Mouse (Mus musculus): ENCODE data around the gene Cox4i2. TPM values are rescaled to one million over a fixed set of nuclear protein-coding genes. Genes with fewer than 3 reads are reported as not detected.

Cox4i2 gene
- polyA plus RNA-seq, 1 experiment from 2014 or later: 51.4 TPM

DNA sequence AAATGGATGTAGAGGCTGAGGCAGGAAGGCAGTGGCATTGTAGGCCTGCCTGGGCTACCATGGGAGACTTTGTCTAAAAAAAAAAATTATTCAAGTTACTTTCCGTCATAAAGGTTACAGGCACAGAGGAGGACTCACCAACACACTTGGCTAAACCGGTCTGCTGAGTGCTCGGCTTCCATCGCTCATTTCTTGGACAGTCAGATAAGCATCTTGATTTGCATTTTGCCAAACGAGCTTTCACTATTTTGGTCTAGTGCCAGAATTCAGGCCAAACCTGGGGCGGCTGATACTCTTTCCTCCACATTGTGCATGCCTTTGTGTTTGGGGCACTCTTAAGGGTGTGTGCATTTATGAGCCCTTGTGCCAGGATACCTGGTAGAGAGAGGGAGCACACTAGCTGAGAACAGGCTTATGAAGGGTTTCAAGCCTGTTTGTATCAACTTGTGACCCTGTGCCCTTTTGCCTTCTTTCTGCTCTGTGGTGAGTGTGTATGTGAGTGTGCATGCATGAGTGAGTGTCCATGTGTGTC lies 37.7 kb upstream of the Cox4i2 start:
- DNase-seq (no peak), ATAC-seq (ENCODE audit: insufficient read depth) (no peak)
- Histone ChIP-seq H3K4me2 (no peak overlapping the region), H3K36me3 (ENCODE audit: insufficient read depth) (no peaks in the 10 kb centered on the region), H3K4me1 (ENCODE audit: insufficient read depth) (no peaks in the 10 kb centered on the region), H3K9me3 (ENCODE audit: low read depth, low read length) (no peaks in the 10 kb centered on the region), H3K27me3 (ENCODE audit: insufficient read depth, low read length) (no peaks in the 10 kb centered on the region), H3K27ac (ENCODE audit: low read depth) (no peak overlapping the region), H3K4me3 (ENCODE audit: low read depth, low read length) (no peak overlapping the region), H3K9ac (no peak overlapping the region)
- no peak for TF ChIP-seq CTCF (IDR thresholded peaks at IDR 0.05; ENCODE audit: low read depth)
- 44% methylated on average over 6 of the region's 6 CpGs for WGBS

DNA sequence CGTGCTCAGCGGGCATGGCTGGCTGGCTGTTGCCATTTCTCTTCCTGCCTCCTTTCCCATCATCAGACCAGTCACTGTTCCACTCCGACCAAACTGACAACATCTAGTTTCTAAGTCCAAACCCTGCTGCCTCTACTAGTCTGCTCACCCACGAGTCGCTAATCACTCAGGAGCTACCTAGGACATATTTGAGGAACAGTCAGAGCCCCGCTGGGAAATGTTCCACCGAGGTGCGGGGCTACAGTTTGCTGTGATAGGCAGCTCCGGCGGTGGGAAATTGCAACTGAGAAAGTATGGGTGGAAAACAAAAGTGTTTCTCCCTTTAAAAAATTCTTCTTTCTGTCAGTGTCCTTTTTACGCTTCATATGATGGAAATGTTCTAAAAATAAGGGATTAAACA lies 36.3 kb upstream of the Cox4i2 start:
- H3K4me2 ChIP-seq: no peak overlapping the region
- no peak overlapping the region for H3K27ac ChIP-seq (ENCODE audit: low read depth)
- no peak for TF ChIP-seq CTCF (IDR thresholded peaks at IDR 0.05; ENCODE audit: low read depth)
- no peak overlapping the region for H3K9ac ChIP-seq
- ATAC-seq (ENCODE audit: insufficient read depth): no peak
- no peaks in the 10 kb centered on the region for H3K4me1 ChIP-seq (ENCODE audit: insufficient read depth)
- H3K27me3 ChIP-seq (ENCODE audit: insufficient read depth, low read length): no peaks in the 10 kb centered on the region
- no peak overlapping the region for H3K4me3 ChIP-seq (ENCODE audit: low read depth, low read length)
- H3K9me3 ChIP-seq (ENCODE audit: low read depth, low read length): no peaks in the 10 kb centered on the region
- WGBS: 63% methylated on average over 11 of the region's 11 CpGs
- no peak for DNase-seq
- no peaks in the 10 kb centered on the region for H3K36me3 ChIP-seq (ENCODE audit: insufficient read depth)

DNA sequence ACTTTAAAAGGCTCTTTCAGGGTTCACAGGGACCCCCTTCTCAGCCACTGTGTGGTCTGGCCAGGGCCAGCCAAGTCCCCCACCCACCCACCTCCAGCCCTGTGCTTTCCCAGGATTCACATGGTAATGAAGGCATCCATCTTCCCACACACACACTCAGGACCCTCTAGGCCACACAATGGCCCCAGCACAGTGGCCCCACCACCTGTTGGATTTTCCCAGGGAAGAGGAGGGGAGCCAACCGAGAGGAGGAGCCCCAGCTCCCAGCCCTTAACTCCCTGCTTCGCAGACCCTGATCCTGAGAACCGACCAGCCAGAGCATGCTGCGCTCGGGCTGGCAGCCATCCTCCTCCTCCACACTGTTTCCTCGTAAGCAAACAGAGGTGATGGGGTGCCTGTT lies 35.9 kb upstream of the Cox4i2 start:
- H3K27ac ChIP-seq (ENCODE audit: low read depth): no peak overlapping the region
- no peak overlapping the region for H3K9ac ChIP-seq
- no peaks in the 10 kb centered on the region for H3K36me3 ChIP-seq (ENCODE audit: insufficient read depth)
- no peaks in the 10 kb centered on the region for H3K9me3 ChIP-seq (ENCODE audit: low read depth, low read length)
- DNase-seq: no peak
- no peak overlapping the region for H3K4me3 ChIP-seq (ENCODE audit: low read depth, low read length)
- no peak overlapping the region for H3K4me2 ChIP-seq
- peaks cover 1% of the 10 kb centered on the region; the same call in 1 of the 2 replicates for H3K27me3 ChIP-seq (ENCODE audit: insufficient read depth, low read length)
- WGBS: 35% methylated on average over 6 of the region's 6 CpGs
- TF ChIP-seq CTCF (IDR thresholded peaks at IDR 0.05; ENCODE audit: low read depth): no peak
- no peaks in the 10 kb centered on the region for H3K4me1 ChIP-seq (ENCODE audit: insufficient read depth)
- 0 out of 2 replicates have a peak, but pooled peaks have one; percentile 22 for ATAC-seq (ENCODE audit: insufficient read depth)

DNA sequence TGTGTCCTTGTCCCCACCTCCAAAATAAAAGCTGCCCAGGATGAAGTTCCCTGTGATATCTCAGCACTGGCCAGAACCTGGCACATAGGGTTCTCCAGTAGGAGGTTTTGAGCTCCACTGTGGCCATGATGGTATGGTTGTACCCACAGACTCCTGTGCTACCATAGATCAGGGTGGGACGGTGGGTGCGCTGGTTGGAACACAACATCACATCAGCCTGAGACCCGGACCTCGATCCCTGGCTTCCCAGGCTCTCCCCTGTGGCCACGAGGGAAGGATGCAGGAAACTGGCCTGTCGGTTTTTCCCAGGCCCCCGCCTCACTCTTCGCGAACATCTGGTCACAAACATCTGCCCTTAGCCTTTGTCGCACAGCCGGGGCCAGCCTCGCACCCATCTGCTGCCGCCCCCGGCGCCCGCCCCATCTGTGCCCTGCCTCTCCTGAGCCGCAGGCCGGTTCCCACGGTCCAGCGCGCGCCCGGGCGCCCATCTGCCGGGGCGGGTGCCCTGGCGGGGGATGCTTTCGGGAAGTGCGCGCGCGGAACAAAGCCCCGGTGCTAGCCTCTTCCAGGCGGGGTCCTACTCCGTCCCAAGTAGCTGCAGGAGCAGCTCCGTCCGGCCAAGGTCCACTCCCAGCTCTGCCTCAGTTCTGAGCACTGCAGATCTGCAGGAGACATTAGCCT lies 30.2 kb upstream of the Cox4i2 start:
- H3K4me3 ChIP-seq (ENCODE audit: low read depth, low read length): peak overlapping the region; percentile 32
- ATAC-seq (ENCODE audit: insufficient read depth) (peak; percentile 69), DNase-seq (peak; percentile 63)
- 2% methylated on average over 37 of the region's 37 CpGs for WGBS
- peak overlapping the region; percentile 77 for H3K4me2 ChIP-seq
- H3K9ac ChIP-seq: peak overlapping the region; percentile 61
- H3K4me1 ChIP-seq (ENCODE audit: insufficient read depth): peaks cover 29% of the 10 kb centered on the region
- peak overlapping the region; percentile 50; the same call in 1 of the 2 replicates for H3K27ac ChIP-seq (ENCODE audit: low read depth)
- no peaks in the 10 kb centered on the region for H3K9me3 ChIP-seq (ENCODE audit: low read depth, low read length)
- no peaks in the 10 kb centered on the region for H3K36me3 ChIP-seq (ENCODE audit: insufficient read depth)
- TF ChIP-seq CTCF (IDR thresholded peaks at IDR 0.05; ENCODE audit: low read depth): no peak
- H3K27me3 ChIP-seq (ENCODE audit: insufficient read depth, low read length): peaks cover 7% of the 10 kb centered on the region; the same call in 1 of the 2 replicates

DNA sequence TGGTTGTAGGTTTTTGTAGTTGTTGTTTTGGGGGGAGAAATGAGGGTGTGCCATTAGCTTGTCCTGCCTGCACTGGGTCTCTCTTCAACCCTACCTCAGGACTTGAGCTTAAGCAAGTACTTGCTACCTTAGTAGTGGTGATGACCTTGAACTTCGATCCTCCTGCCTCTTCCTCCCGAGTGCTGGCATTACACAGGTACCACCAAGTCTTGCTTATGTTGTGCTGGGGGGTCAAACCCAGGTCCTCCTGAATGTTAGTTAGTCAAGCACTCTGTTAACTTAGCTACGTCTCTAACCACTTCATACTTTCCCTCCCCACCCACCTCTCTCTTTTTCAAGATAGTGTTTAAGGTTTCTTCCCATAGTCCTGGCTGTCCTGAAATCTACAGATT lies 29.6 kb upstream of the Cox4i2 start:
- Histone ChIP-seq H3K9me3 (ENCODE audit: low read depth, low read length) (no peaks in the 10 kb centered on the region), H3K27ac (ENCODE audit: low read depth) (peak overlapping the region; percentile 50; the same call in 1 of the 2 replicates), H3K27me3 (ENCODE audit: insufficient read depth, low read length) (peaks cover 7% of the 10 kb centered on the region; the same call in 1 of the 2 replicates), H3K36me3 (ENCODE audit: insufficient read depth) (no peaks in the 10 kb centered on the region), H3K4me1 (ENCODE audit: insufficient read depth) (peaks cover 34% of the 10 kb centered on the region), H3K9ac (peak overlapping the region; percentile 61), H3K4me3 (ENCODE audit: low read depth, low read length) (peak overlapping the region; percentile 32), H3K4me2 (peak overlapping the region; percentile 77)
- DNase-seq (no peak), ATAC-seq (ENCODE audit: insufficient read depth) (no peak)
- TF ChIP-seq CTCF (IDR thresholded peaks at IDR 0.05; ENCODE audit: low read depth): no peak
- WGBS: 59% methylated on average over 3 of the region's 3 CpGs

DNA sequence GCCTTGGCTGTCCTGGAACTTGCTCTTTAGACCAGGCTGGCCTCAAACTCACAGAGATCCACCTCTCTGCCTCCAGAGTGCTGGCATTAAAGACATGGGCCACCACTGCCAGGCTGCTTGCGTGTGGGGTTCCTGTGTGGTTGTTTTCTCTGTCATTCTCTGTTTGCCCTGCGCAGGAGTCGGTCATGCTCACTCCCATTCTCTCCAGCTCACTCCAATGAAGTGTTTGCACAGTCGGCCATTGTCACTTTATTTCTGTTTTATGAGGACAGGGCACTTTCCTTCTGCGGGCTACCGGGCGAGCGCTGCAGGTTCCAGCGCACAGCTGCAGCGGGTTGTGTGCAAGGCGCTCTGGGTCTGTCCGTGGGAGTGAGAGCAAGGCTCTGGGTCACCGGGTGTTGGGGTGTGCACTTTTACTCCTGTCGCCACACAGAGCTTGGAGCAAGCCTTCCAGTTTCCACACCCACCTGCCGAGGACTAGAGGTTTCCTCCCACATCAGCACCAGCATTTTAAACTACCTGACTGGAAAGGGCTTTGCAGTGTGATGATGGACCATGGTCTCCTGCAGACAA lies 28.7 kb upstream of the Cox4i2 start:
- no peak for ATAC-seq (ENCODE audit: insufficient read depth)
- no peak overlapping the region for H3K27ac ChIP-seq (ENCODE audit: low read depth)
- no peak for DNase-seq

DNA sequence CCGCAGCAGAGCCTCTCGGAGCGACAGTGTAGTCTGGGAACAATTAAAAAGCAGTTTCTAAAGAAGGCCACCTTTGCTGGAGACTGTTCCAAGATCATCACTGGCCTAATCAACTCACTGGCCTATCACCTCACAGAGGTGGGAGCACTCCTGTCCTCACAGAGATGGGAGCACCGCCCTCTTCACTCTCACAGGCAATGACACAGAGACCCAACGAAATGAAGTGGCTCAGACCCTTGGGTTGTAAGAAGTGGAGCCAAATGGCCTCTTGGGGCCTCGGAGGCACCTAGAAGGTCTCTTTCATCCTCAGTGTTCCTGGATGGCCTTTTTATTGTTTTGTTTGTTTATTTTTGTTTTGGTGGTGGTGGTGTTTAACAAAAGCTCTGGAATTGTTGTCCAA lies 27.8 kb upstream of the Cox4i2 start:
- Histone ChIP-seq H3K9me3 (ENCODE audit: low read depth, low read length) (no peaks in the 10 kb centered on the region), H3K36me3 (ENCODE audit: insufficient read depth) (no peaks in the 10 kb centered on the region), H3K27me3 (ENCODE audit: insufficient read depth, low read length) (peaks cover 7% of the 10 kb centered on the region; the same call in 1 of the 2 replicates), H3K4me1 (ENCODE audit: insufficient read depth) (peaks cover 46% of the 10 kb centered on the region), H3K9ac (no peak overlapping the region), H3K4me3 (ENCODE audit: low read depth, low read length) (no peak overlapping the region), H3K4me2 (no peak overlapping the region), H3K27ac (ENCODE audit: low read depth) (no peak overlapping the region)
- DNase-seq (no peak), ATAC-seq (ENCODE audit: insufficient read depth) (no peak)
- TF ChIP-seq CTCF (IDR thresholded peaks at IDR 0.05; ENCODE audit: low read depth): no peak
- WGBS: 82% methylated on average over 6 of the region's 6 CpGs

More for the DNA sequence above, 28.7 kb upstream of the Cox4i2 start:
- Histone ChIP-seq H3K4me3 (ENCODE audit: low read depth, low read length) (no peak overlapping the region), H3K4me1 (ENCODE audit: insufficient read depth) (peaks cover 43% of the 10 kb centered on the region), H3K27me3 (ENCODE audit: insufficient read depth, low read length) (peaks cover 7% of the 10 kb centered on the region; the same call in 1 of the 2 replicates), H3K4me2 (peak overlapping the region; percentile 18; the same call in 1 of the 2 replicates), H3K9ac (no peak overlapping the region), H3K36me3 (ENCODE audit: insufficient read depth) (no peaks in the 10 kb centered on the region), H3K9me3 (ENCODE audit: low read depth, low read length) (no peaks in the 10 kb centered on the region)
- WGBS: 61% methylated on average over 15 of the region's 15 CpGs
- TF ChIP-seq CTCF (IDR thresholded peaks at IDR 0.05; ENCODE audit: low read depth): no peak

Data from lung, embryonic 14.5 days (tissue).